Mouse (Mus musculus) cerebellum, adult 9-10 months (tissue): ENCODE data around the gene Hddc3.
"Not testable (repeated sequence)": the region's sequence is repeated elsewhere in the genome, so short reads cannot be mapped to it uniquely, and the experiment has no call there.

ENCODE experiments used
- DNase-seq: peaks from one replicate; pipeline ENCODE4 v3.0.0; 2022

Gene Hddc3

DNA sequence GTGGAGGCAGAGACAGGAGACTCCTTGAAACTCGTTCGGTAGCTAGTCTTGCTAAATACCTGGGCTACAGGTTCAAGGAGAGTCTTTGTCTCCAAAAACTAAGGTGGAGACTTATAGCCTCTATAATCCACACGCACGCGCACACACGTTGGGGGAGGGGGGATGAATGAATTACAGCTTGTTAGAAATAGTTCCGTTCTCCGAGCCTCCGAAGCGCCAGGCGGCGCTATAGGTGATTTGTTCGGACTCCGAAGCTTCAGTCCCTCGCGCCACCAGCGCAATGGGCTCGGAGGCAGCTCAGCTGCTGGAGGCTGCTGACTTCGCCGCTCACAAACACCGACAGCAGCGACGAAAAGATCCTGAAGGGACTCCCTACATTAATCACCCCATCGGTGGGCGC is at the start of gene Hddc3:
TSS of gene Hddc3 (plus strand) at position 247 of the 400 bp plus-strand sequence.
- peak; percentile 96 for DNase-seq

DNA sequence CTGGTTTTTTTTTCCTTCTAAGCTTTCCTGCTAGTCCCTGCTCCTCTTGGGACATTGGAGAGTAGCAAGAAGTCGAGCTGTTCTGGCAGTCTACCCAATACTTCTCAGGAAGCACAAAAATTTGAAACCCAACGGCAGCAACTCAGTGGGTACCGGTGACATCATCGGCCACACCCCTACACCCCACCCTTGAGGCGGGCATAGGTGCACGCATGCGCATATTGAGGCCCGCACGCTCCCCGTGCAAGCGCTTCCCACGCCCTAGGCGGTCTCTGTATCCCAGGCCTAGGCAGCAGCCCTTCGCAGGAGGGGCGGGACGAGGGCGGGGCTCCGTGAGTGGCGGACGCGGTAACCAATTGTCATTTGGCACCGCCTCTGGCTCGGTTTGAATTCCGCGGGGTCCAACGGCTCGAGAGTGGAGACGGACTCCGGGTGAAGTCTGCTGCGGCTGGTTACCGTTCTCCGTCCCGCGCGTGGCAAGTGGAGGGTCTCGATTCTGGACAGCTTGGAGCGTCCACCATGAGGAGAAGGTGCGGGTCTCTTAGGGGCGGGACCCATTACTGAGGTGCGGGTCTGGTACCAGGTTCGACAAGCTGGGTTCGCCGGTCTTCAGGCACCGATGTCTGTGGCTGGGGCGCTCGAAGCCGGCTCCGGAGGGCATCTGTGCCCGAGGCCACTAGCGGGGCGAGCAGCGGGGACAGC is 48.7 kb upstream of the Hddc3 start, which contains the start of gene Prc1:
TSS of gene Prc1 (plus strand) at position 389 of the 702 bp plus-strand sequence.
- peak; percentile 99 for DNase-seq

DNA sequence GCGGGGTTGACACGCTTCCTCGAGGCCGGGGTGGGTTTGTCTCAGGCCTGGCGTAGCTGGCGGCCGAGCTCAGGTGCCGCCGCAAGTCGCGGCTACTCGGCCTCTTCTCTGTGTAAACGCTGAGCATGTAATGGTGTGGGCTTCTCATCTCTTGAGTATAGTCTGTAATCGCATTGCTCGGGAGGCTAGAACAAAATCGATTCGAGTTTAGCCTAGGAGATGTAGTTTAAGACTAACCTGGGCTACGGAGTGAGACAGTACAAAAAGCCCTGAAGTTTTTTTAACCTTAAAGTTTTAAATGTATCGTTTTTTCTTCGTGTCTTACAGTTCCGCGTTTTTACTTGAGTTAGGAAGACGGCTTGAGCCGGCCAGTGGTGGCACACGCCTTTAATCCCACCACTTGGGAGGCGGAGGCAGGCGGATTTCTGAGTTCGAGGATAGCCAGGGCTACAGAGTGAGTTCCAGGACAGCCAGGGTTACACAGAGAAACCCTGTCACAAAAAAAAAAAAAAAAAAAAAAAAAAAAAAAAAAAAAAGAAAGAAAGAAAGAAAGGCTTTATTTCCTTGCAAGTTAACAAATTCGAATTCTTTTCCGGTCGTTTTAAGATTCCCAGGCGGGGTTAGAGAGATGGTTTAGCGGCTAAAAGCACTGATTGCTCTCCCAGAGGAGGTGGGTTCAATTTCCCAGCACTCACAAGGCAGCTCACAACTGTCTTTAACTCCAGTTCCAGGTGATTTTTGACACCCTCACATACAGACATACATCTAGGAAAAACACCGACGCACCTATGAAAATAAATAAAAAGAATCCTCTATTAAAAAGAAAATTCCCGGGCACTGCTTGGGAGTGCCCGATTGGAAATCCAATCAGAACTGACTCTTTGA is 47.9 kb upstream of the Hddc3 start:
- DNase-seq, result no peak

DNA sequence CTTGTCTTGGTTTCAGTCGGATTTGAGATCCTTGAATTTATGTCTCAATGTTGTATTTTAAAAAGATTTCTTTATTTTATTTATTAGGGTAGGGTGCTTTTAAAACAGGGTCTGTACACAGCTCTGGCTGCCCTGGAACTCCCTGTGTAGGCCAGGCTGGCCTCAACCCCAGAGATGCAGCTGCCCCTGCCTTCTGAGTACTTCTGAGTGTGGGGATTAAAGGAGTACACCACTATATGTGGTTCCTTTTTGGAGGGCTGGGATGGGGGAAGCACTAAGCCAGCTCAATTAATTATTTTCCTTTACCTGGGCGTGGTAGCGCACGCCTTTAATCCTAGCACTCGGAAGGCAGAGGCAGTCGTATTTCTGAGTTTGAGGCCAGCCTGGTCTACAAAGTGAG is 46.4 kb upstream of the Hddc3 start:
- no peak for DNase-seq

GRCm38 (mm10) chr7:80297041-80297440 is 45.9 kb upstream of the Hddc3 start:
- no peak for DNase-seq

- no peak for DNase-seq
These were observed 44.1 kb upstream of the Hddc3 start for GRCm38 (mm10) chr7:80298754-80299153.

- DNase-seq, result no peak
These were observed 43.3 kb upstream of the Hddc3 start for GRCm38 (mm10) chr7:80299568-80299967.

DNA sequence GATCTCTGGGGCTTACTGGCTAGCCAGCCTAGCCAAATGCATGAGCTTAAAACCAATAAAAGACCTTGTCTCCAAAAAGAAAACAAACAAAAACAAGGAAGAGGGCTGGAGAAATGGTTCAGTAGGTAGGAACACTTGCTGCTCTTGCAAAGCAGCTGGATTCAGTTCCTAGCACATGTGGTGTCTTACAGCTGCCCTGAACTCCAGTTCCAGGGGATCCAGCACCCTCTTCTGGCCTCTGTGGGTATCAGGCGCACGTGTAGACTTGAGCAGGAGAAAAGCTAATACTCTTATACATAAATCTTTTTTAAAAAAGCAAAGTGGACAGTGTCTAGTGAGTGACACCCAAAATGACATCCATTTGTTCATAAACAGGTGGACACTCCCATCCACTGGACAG is 41.4 kb upstream of the Hddc3 start:
- DNase-seq, result no peak

DNA sequence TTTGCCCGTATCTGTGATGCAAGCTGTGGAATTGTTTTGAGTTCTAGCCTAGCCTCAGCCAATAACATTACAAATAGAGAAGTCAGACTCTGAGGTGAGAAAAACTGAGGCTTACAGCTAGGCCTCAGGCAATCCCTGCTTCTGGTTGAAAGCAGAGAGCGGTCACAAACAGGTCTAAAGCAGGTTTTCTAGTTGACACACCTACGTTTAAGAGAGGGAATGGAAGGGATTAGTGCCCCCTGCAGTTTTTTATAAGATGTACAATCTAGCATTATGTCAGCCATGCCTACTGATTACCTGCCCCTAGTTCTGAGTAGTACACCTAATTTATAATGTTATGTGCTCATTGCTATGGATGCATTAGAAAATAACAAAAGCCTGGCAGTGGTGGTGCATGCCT is 35.1 kb upstream of the Hddc3 start:
- DNase-seq, result no peak

GRCm38 (mm10) chr7:80310771-80311170 is 32.1 kb upstream of the Hddc3 start:
- DNase-seq, result no peak

DNA sequence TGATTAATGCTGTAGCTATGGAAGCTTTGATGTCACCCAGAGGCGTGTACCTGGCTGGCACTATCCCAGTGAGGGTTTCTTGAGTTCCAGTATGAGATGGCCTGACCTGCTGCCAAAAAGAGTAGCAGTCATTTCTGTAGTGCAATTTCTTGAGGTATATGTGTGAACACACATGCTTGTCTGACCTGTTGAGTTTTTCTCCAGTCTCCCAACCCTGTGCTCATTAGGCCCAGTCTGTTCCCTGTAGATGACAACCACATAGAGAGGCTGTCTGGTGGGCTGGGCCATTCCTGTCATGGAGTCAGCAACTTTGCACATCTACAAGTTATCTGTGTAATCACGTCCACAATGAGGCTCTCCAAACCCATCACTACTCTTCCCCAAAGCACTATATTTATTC is 27.2 kb upstream of the Hddc3 start:
- DNase-seq, result no peak

DNA sequence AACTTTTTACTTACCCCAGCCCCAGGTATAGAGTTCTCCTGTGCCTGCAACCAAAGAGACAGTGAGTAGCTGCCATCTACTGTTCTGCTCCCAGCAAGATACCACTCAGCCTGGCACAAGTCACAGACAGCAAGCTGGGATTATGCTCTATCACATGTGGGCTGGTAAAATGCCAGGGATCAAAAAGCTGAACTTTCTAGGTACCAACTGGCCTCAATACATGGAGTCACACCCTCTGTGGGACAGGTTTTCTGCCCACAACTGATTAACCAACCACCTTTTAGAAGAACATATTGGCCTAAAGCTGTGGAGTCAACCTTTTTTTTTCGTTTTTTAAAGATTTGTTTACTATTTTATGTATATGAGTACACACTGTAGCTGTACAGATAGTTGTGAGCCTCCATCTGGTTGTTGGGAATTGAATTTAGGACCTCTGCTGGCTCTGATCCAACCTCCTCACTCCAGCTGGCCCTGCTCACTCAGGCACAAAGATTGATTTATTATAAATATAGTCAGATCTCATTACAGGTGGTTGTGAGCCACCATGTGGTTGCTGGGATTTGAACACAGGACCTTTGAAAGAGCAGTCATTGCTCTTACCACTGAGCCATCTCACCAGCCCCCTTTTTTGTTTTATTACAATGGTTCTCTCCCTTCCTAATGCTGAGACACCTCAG is 25.3 kb upstream of the Hddc3 start:
- DNase-seq, result peak; percentile 18

DNA sequence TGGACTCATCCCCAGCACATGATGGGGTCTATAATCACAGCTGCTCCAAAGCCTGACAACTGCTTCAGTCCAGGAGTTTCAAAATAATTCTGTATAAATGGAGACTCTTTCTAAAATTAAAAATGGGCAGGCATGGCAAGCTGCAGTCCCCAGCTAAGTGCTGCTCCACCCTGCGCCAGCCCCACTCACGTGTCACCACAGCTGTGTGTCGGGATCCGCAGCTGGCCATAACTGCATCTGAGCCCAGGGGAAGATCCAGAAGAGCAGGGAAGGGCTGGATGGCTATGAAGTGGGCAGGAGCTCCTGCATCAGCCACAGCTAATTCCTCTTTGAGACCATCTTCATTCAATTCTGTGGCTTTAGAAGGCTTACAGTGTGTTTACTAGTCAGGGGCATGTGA is 24.2 kb upstream of the Hddc3 start:
- no peak for DNase-seq

DNA sequence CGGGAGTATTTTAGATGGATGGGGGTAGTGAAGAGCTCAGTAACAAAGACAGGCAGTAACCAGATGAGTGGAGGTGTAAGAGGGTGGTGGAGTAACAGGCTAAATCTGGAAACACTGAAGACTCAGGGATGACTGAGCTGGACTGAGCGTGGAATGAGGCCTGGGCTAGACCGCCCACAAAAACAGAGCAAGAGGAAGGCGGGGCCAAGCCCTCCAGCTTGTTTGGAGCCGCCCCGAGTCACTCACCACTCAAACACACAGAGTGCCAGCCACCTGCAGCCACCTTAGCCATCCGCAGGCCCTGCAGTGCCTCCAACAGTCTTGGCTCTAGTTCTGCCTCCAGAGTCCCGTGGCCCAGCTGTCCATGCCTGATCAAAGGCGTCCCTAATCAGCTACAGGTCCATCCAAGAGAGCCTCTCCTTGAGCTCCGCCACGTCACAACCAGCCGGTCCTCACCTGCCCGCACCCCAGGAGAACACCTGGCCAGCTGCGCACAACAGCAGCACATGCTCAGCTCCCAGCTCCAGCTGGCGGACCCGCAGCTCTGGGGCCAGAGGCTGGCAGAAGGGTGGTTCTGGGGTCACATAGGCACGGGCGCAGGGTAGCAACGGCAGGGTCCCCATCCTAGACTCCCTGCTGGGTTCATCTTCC is 22.9 kb upstream of the Hddc3 start:
- no peak for DNase-seq

GRCm38 (mm10) chr7:80323336-80323735 is 19.6 kb upstream of the Hddc3 start:
- peak; percentile 50 for DNase-seq

DNA sequence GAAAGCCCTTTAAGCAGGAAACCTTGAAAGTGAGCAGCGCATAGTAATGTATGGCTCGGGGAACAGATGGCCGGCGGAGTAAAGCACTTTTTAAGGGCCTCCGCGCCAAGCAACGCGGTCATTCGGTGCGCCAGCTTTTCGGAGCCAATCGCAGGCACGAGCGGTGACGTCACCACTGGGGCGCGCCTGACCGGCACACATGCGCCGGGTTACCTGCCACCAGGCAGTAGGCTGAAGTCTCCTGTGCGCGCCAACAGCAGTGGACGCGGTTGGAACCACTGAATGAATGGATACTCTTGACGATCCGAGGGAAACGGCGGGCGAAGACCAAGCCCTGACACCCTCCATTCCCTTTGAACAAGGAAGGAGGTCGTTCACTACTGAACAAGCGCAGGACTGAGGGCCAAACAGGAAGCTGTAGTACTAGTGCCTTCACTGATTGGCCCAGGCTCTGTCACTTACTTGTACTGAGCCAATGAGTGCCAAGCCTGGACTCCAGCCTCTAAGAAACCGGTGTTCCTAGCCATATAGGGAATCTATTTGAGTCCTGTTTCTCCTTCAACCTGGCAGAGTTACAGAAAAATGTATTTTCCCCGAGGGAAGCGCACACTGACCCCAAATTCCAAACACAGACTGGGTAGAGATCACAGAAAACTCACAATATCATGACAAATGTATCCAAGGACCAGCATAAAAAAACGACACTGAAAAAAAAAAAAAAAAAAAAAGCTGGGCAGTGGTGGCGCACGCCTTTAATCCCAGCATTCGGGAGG is 18.7 kb upstream of the Hddc3 start, which contains the start of gene Rccd1:
TSS of gene Rccd1 (minus strand) at position 412 of the 773 bp plus-strand sequence.
- DNase-seq, result peak; percentile 97

DNA sequence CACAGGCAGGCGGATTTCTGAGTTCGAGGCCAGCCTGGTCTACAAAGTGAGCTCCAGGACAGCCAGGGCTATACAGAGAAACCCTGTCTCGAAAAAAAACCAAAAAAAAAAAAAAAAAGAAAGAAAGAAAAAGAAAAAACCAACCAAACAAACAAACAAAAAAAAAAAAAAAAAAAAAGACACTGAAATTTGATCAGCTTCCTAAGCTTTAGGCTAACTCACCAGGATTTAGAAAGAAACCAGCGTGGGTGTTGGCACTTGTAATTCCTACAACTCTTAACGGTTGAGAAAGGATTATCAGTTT is 18.1 kb upstream of the Hddc3 start:
- DNase-seq, result not testable (repeated sequence)

DNA sequence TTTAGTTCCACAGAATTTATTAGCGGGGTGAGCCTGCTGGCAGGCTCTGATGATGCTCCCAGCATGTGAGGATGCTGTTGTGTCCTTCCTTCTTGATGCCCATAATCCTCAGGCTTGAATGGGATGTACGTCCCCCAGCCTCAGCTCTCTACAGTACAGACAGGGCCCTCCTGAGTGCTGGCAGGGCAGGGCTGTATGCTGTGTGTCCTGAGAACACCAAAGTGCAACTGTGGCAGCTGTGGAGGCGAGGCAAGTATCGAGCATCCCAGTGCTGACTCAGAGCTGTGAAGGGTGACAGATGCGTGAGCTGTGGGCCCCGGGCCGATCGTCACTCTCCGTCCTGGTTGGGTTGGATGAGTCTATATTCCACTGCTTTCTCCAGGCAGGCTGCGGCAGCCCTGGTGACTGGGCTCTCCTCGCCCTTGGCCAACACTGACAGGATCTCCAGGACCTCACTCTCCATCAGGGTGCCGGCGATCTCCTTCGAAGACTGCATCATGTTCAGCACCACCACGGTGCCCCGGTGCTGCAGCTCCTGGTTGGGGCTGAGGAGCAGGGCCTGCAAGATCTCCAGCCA is 17.5 kb upstream of the Hddc3 start:
- DNase-seq, result peak; percentile 54

GRCm38 (mm10) chr7:80326076-80326475 is 16.8 kb upstream of the Hddc3 start:
- DNase-seq, result peak; percentile 63

DNA sequence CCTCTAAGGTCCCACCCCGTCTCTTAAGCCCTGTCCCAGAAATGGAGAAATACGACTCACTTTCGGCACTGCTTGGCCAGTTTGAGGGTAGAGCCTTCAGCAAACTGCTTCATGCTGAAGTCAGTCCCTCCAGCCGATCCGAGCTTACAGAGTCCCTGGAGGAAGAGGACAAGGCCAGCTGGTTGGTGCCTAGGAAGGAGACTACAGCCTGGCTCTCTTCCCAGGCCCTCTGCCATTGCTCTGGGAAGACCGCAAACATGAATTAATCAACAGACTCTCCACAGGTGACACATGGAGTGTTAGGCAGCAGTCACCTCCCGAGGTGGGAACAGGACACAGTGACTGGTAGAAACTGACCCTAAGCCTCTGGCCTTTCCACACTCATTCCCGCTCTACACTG is 12.6 kb upstream of the Hddc3 start:
- peak; percentile 66 for DNase-seq

GRCm38 (mm10) chr7:80331433-80331832 is 11.5 kb upstream of the Hddc3 start:
- peak; percentile 33 for DNase-seq

DNA sequence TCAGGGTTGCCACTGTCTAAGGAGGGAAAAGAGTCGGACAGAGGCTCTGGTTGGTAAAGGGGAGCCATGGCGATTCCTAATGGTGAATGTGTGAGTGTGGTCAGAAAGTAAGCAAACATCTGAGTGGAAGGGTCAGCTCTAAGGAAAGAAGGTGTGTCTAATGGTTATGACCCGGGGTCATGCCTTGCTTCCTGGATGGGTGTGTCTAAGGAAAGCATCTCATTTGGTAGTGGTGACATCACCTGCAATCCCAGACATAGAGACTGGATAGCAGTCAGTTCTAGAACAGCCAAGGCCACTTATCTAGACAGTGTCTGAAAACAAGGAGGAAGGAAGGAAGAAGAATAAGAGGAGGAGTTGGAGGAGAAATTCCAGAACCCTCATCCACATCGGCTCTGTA is 8.1 kb upstream of the Hddc3 start:
- no peak for DNase-seq
